Mouse (Mus musculus): ENCODE measurements around the gene Rxra. TPM values are rescaled to one million over a fixed set of nuclear protein-coding genes. Genes with fewer than 3 reads are reported as not detected.

Gene Rxra
- total and polyA plus RNA-seq, 2 experiments = 108 to 313 TPM

- Histone ChIP-seq H3K27ac (replicated peaks; ENCODE audit: insufficient read depth, low read depth, low read length) (no peak overlapping the region), H3K4me1 (ENCODE audit: control insufficient read depth, insufficient read depth, low read length) (no peaks in the 10 kb centered on the region), H3K36me3 (ENCODE audit: control insufficient read depth, insufficient read depth, low read length) (no peaks in the 10 kb centered on the region), H3K9ac (ENCODE audit: low read depth, low read length) (no peak overlapping the region), H3K27me3 (ENCODE audit: control insufficient read depth, insufficient read depth, low read length) (no peaks in the 10 kb centered on the region), H3K79me2 (ENCODE audit: control insufficient read depth, insufficient read depth, low read length) (no peaks in the 10 kb centered on the region), H3K4me3 (ENCODE audit: insufficient read depth, low read depth, low read length) (no peak overlapping the region)
- WGBS = 87% methylated on average over 9 of the region's 9 CpGs
- TF ChIP-seq POLR2A (IDR thresholded peaks at IDR 0.05; ENCODE audit: extremely low read depth, insufficient read depth, low read length) (no peak), CTCF (IDR thresholded peaks at IDR 0.05; ENCODE audit: low read depth, low read length) (no peak)
- no peak for DNase-seq (ENCODE audit: extremely low read depth, low read depth, low spot score)
Observed at GRCm38 (mm10) chr2:27779291-27779866, 103.1 kb downstream of the Rxra start.

- Histone ChIP-seq H3K79me2 (ENCODE audit: control insufficient read depth, insufficient read depth, low read length) (no peaks in the 10 kb centered on the region), H3K9ac (ENCODE audit: low read depth, low read length) (no peak overlapping the region), H3K4me3 (ENCODE audit: insufficient read depth, low read depth, low read length) (no peak overlapping the region), H3K27ac (replicated peaks; ENCODE audit: insufficient read depth, low read depth, low read length) (no peak overlapping the region), H3K4me1 (ENCODE audit: control insufficient read depth, insufficient read depth, low read length) (no peaks in the 10 kb centered on the region), H3K27me3 (ENCODE audit: control insufficient read depth, insufficient read depth, low read length) (no peaks in the 10 kb centered on the region), H3K36me3 (ENCODE audit: control insufficient read depth, insufficient read depth, low read length) (no peaks in the 10 kb centered on the region)
- WGBS = 92% methylated on average over 7 of the region's 7 CpGs
- TF ChIP-seq POLR2A (IDR thresholded peaks at IDR 0.05; ENCODE audit: extremely low read depth, insufficient read depth, low read length) = no peak
- no peak for TF ChIP-seq CTCF (IDR thresholded peaks at IDR 0.05; ENCODE audit: low read depth, low read length)
- DNase-seq (ENCODE audit: extremely low read depth, low read depth, low spot score) = no peak
Observed at GRCm38 (mm10) chr2:27780162-27780561, 103.9 kb downstream of the Rxra start.

- 86% methylated on average over 8 of the region's 8 CpGs for WGBS
- no peak for TF ChIP-seq POLR2A (IDR thresholded peaks at IDR 0.05; ENCODE audit: extremely low read depth, insufficient read depth, low read length)
- no peak for TF ChIP-seq CTCF (IDR thresholded peaks at IDR 0.05; ENCODE audit: low read depth, low read length)
Observed at GRCm38 (mm10) chr2:27785363-27785762, 109.1 kb downstream of the Rxra start.

DNA sequence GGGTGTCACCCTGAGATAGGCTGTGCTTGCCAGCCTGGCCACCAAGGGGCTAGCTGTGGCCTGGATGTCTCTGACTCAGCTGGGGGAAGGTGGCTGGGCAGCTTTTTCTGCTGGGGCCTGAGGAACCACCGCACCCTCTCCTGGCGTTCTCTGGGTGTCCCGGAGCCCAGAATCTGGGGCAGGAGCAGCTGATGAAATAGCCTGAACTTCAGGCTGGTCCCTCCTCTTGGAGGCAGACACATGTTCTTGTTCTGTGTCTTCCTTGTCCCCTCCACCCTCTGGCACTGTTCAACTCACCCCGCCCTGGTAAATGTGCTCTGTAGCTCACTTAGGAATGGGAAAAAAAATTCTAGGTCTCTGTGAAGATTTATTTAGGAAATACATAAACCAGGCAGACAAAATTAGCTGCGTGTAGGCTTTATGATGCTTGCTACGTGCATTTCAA, 109.8 kb downstream of the Rxra start:
- Histone ChIP-seq H3K4me1 (ENCODE audit: control insufficient read depth, insufficient read depth, low read length) (no peaks in the 10 kb centered on the region), H3K9ac (ENCODE audit: low read depth, low read length) (no peak overlapping the region), H3K36me3 (ENCODE audit: control insufficient read depth, insufficient read depth, low read length) (no peaks in the 10 kb centered on the region), H3K4me3 (ENCODE audit: insufficient read depth, low read depth, low read length) (no peak overlapping the region), H3K27ac (replicated peaks; ENCODE audit: insufficient read depth, low read depth, low read length) (no peak overlapping the region), H3K79me2 (ENCODE audit: control insufficient read depth, insufficient read depth, low read length) (no peaks in the 10 kb centered on the region), H3K27me3 (ENCODE audit: control insufficient read depth, insufficient read depth, low read length) (no peaks in the 10 kb centered on the region)
- WGBS = 82% methylated on average over 6 of the region's 6 CpGs
- no peak for DNase-seq (ENCODE audit: extremely low read depth, low read depth, low spot score)
- TF ChIP-seq CTCF (IDR thresholded peaks at IDR 0.05; ENCODE audit: low read depth, low read length) (no peak), POLR2A (IDR thresholded peaks at IDR 0.05; ENCODE audit: extremely low read depth, insufficient read depth, low read length) (no peak)

More at GRCm38 (mm10) chr2:27785363-27785762, 109.1 kb downstream of the Rxra start:
- Histone ChIP-seq H3K4me3 (ENCODE audit: insufficient read depth, low read depth, low read length) (no peak overlapping the region), H3K36me3 (ENCODE audit: control insufficient read depth, insufficient read depth, low read length) (no peaks in the 10 kb centered on the region), H3K27me3 (ENCODE audit: control insufficient read depth, insufficient read depth, low read length) (no peaks in the 10 kb centered on the region), H3K4me1 (ENCODE audit: control insufficient read depth, insufficient read depth, low read length) (no peaks in the 10 kb centered on the region), H3K27ac (replicated peaks; ENCODE audit: insufficient read depth, low read depth, low read length) (no peak overlapping the region), H3K9ac (ENCODE audit: low read depth, low read length) (no peak overlapping the region), H3K79me2 (ENCODE audit: control insufficient read depth, insufficient read depth, low read length) (no peaks in the 10 kb centered on the region)
- DNase-seq (ENCODE audit: extremely low read depth, low read depth, low spot score) = no peak

DNA sequence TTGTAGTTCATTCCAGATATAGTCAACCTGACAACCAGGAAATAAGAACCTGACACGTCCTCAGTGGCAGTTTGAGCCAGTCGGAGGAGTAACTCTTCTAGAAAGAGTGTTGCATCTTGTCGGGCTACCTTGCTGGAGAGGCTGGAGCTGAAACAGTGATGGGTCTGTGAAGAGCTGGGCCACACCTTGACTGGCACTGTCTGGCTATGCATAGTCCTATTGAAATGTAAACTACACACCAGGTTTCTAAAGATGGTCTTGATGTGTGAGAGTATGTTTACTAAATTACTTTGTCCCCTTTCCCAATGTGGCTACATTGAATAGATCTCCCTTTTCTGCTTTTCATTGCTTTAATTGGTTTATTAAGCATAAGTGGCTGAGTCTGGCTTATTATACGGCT, 115.3 kb downstream of the Rxra start:
- no peak for TF ChIP-seq CTCF (IDR thresholded peaks at IDR 0.05; ENCODE audit: low read depth, low read length)
- TF ChIP-seq POLR2A (IDR thresholded peaks at IDR 0.05; ENCODE audit: extremely low read depth, insufficient read depth, low read length) = no peak
- WGBS = 81% methylated on average over 4 of the region's 4 CpGs
- Histone ChIP-seq H3K4me3 (ENCODE audit: insufficient read depth, low read depth, low read length) (no peak overlapping the region), H3K36me3 (ENCODE audit: control insufficient read depth, insufficient read depth, low read length) (no peaks in the 10 kb centered on the region), H3K9ac (ENCODE audit: low read depth, low read length) (no peak overlapping the region), H3K79me2 (ENCODE audit: control insufficient read depth, insufficient read depth, low read length) (no peaks in the 10 kb centered on the region), H3K27ac (replicated peaks; ENCODE audit: insufficient read depth, low read depth, low read length) (no peak overlapping the region), H3K4me1 (ENCODE audit: control insufficient read depth, insufficient read depth, low read length) (no peaks in the 10 kb centered on the region), H3K27me3 (ENCODE audit: control insufficient read depth, insufficient read depth, low read length) (no peaks in the 10 kb centered on the region)
- no peak for DNase-seq (ENCODE audit: extremely low read depth, low read depth, low spot score)

DNA sequence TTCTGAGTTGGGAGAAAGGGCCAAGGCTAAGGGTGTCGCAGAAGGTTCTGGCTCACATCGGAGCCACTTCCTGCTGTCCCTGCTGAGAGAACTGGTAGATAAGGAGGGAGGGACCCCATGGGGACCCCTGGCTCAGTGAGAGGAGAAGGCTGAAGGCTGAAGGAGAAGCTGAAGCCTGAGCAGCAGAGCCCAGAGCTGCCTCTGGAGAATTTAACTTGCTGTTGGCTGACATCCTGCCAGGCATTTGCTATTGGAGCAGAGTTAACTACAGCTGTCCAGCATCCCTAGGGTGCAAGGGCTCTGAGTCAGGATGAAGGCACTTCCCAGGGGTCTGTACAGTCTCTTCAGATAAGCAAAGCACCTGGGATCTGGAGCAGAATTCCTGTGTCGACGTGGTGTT, 122.8 kb downstream of the Rxra start:
- Histone ChIP-seq H3K27ac (replicated peaks; ENCODE audit: insufficient read depth, low read depth, low read length) (no peak overlapping the region; the same call in 1 of the 2 replicates), H3K27me3 (ENCODE audit: control insufficient read depth, insufficient read depth, low read length) (no peaks in the 10 kb centered on the region), H3K36me3 (ENCODE audit: control insufficient read depth, insufficient read depth, low read length) (no peaks in the 10 kb centered on the region), H3K4me1 (ENCODE audit: control insufficient read depth, insufficient read depth, low read length) (no peaks in the 10 kb centered on the region), H3K79me2 (ENCODE audit: control insufficient read depth, insufficient read depth, low read length) (no peaks in the 10 kb centered on the region), H3K4me3 (ENCODE audit: insufficient read depth, low read depth, low read length) (no peak overlapping the region), H3K9ac (ENCODE audit: low read depth, low read length) (no peak overlapping the region)
- WGBS = 66% methylated on average over 4 of the region's 4 CpGs
- TF ChIP-seq CTCF (IDR thresholded peaks at IDR 0.05; ENCODE audit: low read depth, low read length) (no peak), POLR2A (IDR thresholded peaks at IDR 0.05; ENCODE audit: extremely low read depth, insufficient read depth, low read length) (no peak)
- DNase-seq (ENCODE audit: extremely low read depth, low read depth, low spot score) = peak; percentile 26

All from liver, adult 2 months (tissue).